Mouse (Mus musculus) liver, postnatal 0 days (tissue): ENCODE measurements at regions not wholly inside any gene's neighbourhood (a gene's known extent, or its start where the extent isn't known, plus 50 kb on each side); places are given as distances from the start of the nearest gene placed in this dataset.

Experiments used
- ATAC-seq: fragments of 200-750 bp; cut with Nextera tagmentation; 2 replicates; pipeline ENCODE4 v1.8.0; 2017; ENCODE audit warnings: mild to moderate bottlenecking, moderate library complexity
- DNase-seq: peaks from one replicate; pipeline ENCODE4 v3.0.0-alpha.2; 2016
- H3K27ac ChIP-seq: fragments of 300-500 bp; sonication (generic); 2 replicates; pipeline ENCODE4 v1.5.1; 2014; ENCODE audit warnings: antibody characterized with exemption, moderate library complexity, mild to moderate bottlenecking, low read depth
- H3K27me3 ChIP-seq: fragments of 300-500 bp; sonication (generic); 2 replicates; pipeline ENCODE4 v1.6.1; 2014; ENCODE audit warnings: low read length, control low read depth, mixed read lengths; ENCODE audit not compliant: insufficient read depth
- H3K36me3 ChIP-seq: fragments of 300-500 bp; sonication (generic); replicated peaks from 2 replicates; pipeline ENCODE4 v1.6.1; 2014; ENCODE audit warnings: mild to moderate bottlenecking, control low read depth, low read length, moderate library complexity, mixed read lengths; ENCODE audit not compliant: insufficient read depth
- H3K4me1 ChIP-seq: fragments of 300-500 bp; sonication (generic); 2 replicates; pipeline ENCODE4 v1.6.1; 2014; ENCODE audit warnings: antibody characterized with exemption, mild to moderate bottlenecking, control low read depth; ENCODE audit not compliant: insufficient read depth
- H3K4me2 ChIP-seq: fragments of 300-500 bp; sonication (generic); 2 replicates; pipeline ENCODE4 v1.6.1; 2014; ENCODE audit warnings: low read depth, mild to moderate bottlenecking, low read length, moderate library complexity, mixed read lengths
- H3K4me3 ChIP-seq: fragments of 300-500 bp; sonication (generic); 2 replicates; pipeline ENCODE4 v1.5.1; 2014; ENCODE audit warnings: low read depth, low read length
- H3K9ac ChIP-seq: fragments of 300-500 bp; sonication (generic); replicated peaks from 2 replicates; pipeline ENCODE4 v1.6.1; 2014; ENCODE audit warnings: mild to moderate bottlenecking, moderate library complexity
- H3K9me3 ChIP-seq: fragments of 300-500 bp; sonication (generic); 2 replicates; pipeline ENCODE4 v1.6.1; 2016; ENCODE audit warnings: mild to moderate bottlenecking, control low read depth, low read length, mixed read lengths
- CTCF ChIP-seq: sonication (generic); IDR thresholded peaks from 2 replicates; pipeline ENCODE4 v1.5.1; 2016; ENCODE audit warnings: antibody characterized with exemption, low read depth
- EP300 ChIP-seq: IDR thresholded peaks from 2 replicates; pipeline ENCODE4 v1.6.1; 2016; ENCODE audit warnings: antibody characterized with exemption, low read depth, mild to moderate bottlenecking
- WGBS: fragments of 180-500 bp; shearing (Covaris S2); extraction: QIAGEN DNeasy Blood & Tissue Kit; methylation state at CpG from one replicate; pipeline ENCODE4 v1.1.7; 2014; ENCODE audit not compliant: insufficient replicate concordance; 5-methylcytosine and 5-hydroxymethylcytosine counted together

GRCm38 (mm10) chr15:97595284-97595796 lies 110.3 kb downstream of the Rpap3 start:
- Histone ChIP-seq H3K4me1 (peaks cover 4% of the 10 kb centered on the region; the same call in 1 of the 2 replicates), H3K36me3 (no peaks in the 10 kb centered on the region), H3K4me3 (no peak overlapping the region), H3K9ac (no peak overlapping the region), H3K4me2 (no peak overlapping the region), H3K27ac (no peak overlapping the region), H3K27me3 (no peaks in the 10 kb centered on the region), H3K9me3 (no peaks in the 10 kb centered on the region)
- ATAC-seq (no peak), DNase-seq (no peak)
- no peak for TF ChIP-seq CTCF
- TF ChIP-seq EP300 = no peak
- WGBS = 65% methylated on average over 6 of the region's 6 CpGs

- WGBS = 46% methylated on average over 11 of the region's 11 CpGs
- no peak overlapping the region for H3K9ac ChIP-seq
- no peak for DNase-seq
- H3K4me1 ChIP-seq = peaks cover 4% of the 10 kb centered on the region; the same call in 1 of the 2 replicates
- H3K36me3 ChIP-seq = no peaks in the 10 kb centered on the region
- no peaks in the 10 kb centered on the region for H3K27me3 ChIP-seq
- peak overlapping the region; percentile 34; the same call in 1 of the 2 replicates for H3K27ac ChIP-seq
- H3K4me3 ChIP-seq = no peak overlapping the region
- no peak for TF ChIP-seq CTCF
- 0 out of 2 replicates have a peak, but pooled peaks have one; percentile 32 for TF ChIP-seq EP300
- ATAC-seq = no peak
- H3K4me2 ChIP-seq = no peak overlapping the region
- H3K9me3 ChIP-seq = no peaks in the 10 kb centered on the region
Measured at GRCm38 (mm10) chr15:97593781-97594600, 111.6 kb downstream of the Rpap3 start.

GRCm38 (mm10) chr15:97592786-97593185 lies 112.8 kb downstream of the Rpap3 start:
- ATAC-seq (no peak), DNase-seq (no peak)
- peaks cover 4% of the 10 kb centered on the region; the same call in 1 of the 2 replicates for H3K4me1 ChIP-seq
- no peak overlapping the region for H3K27ac ChIP-seq
- H3K9ac ChIP-seq = no peak overlapping the region
- H3K27me3 ChIP-seq = no peaks in the 10 kb centered on the region
- no peaks in the 10 kb centered on the region for H3K36me3 ChIP-seq
- 86% methylated on average over 11 of the region's 11 CpGs for WGBS
- no peak overlapping the region for H3K4me2 ChIP-seq
- H3K4me3 ChIP-seq = no peak overlapping the region
- TF ChIP-seq CTCF (no peak), EP300 (no peak)
- H3K9me3 ChIP-seq = no peaks in the 10 kb centered on the region

DNA sequence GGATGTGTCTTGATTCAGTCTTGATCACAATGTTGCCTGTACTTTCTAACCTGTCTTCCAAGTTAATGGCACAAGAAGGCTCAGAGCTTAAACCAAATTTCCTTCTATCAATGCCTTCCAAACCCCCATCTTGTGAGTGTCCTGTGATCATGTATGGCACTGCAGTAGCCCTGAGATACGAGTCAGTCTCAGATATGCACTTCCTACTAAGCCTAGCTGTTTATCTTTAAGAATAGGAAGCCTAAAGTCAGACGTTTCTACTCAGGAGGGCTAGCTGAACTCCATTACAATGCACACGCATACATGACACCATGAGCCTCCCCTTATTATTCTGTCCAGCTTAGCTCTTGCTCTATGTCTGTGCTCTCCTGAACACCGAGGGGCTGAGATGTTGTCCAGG lies 114.2 kb downstream of the Rpap3 start:
- no peak overlapping the region for H3K4me3 ChIP-seq
- H3K36me3 ChIP-seq = no peaks in the 10 kb centered on the region
- TF ChIP-seq EP300 (no peak), CTCF (no peak)
- H3K9ac ChIP-seq = no peak overlapping the region
- peak overlapping the region; percentile 39 for H3K27ac ChIP-seq
- H3K4me2 ChIP-seq = no peak overlapping the region
- peaks cover 4% of the 10 kb centered on the region; the same call in 1 of the 2 replicates for H3K4me1 ChIP-seq
- H3K27me3 ChIP-seq = no peaks in the 10 kb centered on the region
- 39% methylated on average over 4 of the region's 4 CpGs for WGBS
- DNase-seq = no peak
- ATAC-seq = no peak
- H3K9me3 ChIP-seq = no peaks in the 10 kb centered on the region

DNA sequence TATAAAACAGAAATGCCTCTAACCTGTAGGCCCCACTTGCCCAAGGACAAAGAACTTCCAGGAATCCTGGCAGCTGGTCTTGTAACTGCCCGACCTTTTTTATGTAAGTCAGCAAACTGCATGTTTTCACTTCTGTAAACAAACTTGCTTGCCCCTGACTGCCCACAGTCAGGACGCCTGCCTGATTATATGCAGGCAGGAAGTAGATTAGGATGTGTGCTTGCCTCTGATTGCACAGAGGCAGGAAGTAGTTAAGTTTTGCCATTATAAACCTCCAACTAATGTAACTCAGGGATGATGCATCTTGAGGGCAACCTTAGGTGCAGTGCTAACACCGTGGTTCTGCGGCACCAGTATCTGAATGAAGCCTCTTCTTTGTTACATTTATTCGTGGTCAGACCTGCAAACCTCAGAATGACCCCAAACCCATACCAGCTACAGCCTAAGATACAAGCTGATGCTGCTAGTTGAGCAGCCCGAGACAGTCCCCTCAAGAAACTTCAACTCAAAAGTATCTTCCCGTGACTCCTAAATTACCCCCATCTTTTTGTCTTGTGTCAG lies 114.8 kb downstream of the Rpap3 start:
- 17% methylated on average over 7 of the region's 7 CpGs for WGBS
- peaks cover 4% of the 10 kb centered on the region; the same call in 1 of the 2 replicates for H3K4me1 ChIP-seq
- H3K27me3 ChIP-seq = no peaks in the 10 kb centered on the region
- no peaks in the 10 kb centered on the region for H3K36me3 ChIP-seq
- H3K4me3 ChIP-seq = no peak overlapping the region
- ATAC-seq (peak; percentile 73), DNase-seq (no peak)
- H3K27ac ChIP-seq = peak overlapping the region; percentile 39; the same call in 1 of the 2 replicates
- H3K4me2 ChIP-seq = no peak overlapping the region
- H3K9me3 ChIP-seq = no peaks in the 10 kb centered on the region
- no peak overlapping the region for H3K9ac ChIP-seq
- TF ChIP-seq EP300 (peak; percentile 77), CTCF (no peak)

DNA sequence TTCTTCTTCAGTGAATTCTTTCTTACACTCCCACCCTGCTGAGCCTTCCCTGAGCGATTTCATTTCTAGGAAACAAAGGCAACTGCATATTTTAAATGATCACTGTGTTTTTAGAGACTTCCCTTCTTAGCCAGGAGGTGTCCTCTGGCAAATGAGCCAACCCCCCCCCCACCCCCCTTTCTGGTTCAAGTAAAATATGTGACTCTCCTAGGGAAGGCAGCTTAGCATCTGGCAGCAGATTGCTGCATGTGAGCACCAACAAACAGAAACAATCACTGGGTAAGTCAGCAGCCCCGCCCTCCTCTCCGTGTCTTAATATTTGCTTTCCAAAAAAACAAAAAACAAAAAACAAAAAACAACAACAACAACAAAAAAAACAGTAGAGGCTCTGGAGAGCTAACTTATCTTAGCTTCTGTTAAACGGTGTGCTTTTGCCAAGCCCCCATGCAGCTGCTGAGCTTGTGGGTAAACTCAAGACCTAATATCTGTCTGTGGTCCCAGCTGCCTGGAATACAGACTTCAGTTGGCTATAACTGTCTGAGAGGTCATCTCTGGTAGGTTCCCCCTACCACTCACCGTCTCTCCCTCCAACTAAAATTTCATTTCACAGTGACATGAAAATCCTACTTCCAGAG lies 117.9 kb downstream of the Rpap3 start:
- DNase-seq = no peak
- Histone ChIP-seq H3K4me1 (peaks cover 4% of the 10 kb centered on the region; the same call in 1 of the 2 replicates), H3K4me2 (no peak overlapping the region), H3K4me3 (no peak overlapping the region), H3K9me3 (no peaks in the 10 kb centered on the region), H3K27me3 (no peaks in the 10 kb centered on the region), H3K9ac (no peak overlapping the region), H3K36me3 (no peaks in the 10 kb centered on the region), H3K27ac (no peak overlapping the region)
- no peak for ATAC-seq
- WGBS = 49% methylated on average over 5 of the region's 5 CpGs
- no peak for TF ChIP-seq EP300
- no peak for TF ChIP-seq CTCF
